Mouse (Mus musculus): ENCODE measurements around the gene Myl7. TPM values are rescaled to one million over a fixed set of nuclear protein-coding genes. Genes with fewer than 3 reads are reported as not detected.
"Not testable (repeated sequence)": the region's sequence is repeated elsewhere in the genome, so short reads cannot be mapped to it uniquely, and the experiment has no call there.

Gene Myl7
- not detected for polyA plus RNA-seq (2017; shearing (Covaris generic))

DNA sequence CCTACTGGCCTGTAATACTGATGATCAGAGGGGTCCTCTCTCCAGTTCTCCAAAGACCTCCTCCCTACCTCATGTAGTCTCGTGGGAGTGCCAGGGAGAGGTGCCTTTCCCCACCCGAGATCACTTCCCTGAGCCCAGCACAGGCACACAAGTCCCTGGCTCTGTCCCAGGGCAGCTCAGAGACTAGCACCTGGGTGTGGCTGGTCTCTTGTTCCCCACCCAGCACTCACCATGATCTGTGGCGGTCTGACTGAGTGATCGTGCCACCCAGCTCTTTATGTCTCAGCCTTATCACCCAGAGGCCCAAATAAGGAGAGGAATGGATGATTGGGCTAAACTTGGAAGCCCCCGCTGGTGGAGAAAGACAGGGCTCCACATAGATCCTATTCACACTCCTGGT is at the start of gene Myl7:
Myl7 (minus strand) TSS at position 252 of the 400 bp plus-strand sequence.
- ATAC-seq: no peak

DNA sequence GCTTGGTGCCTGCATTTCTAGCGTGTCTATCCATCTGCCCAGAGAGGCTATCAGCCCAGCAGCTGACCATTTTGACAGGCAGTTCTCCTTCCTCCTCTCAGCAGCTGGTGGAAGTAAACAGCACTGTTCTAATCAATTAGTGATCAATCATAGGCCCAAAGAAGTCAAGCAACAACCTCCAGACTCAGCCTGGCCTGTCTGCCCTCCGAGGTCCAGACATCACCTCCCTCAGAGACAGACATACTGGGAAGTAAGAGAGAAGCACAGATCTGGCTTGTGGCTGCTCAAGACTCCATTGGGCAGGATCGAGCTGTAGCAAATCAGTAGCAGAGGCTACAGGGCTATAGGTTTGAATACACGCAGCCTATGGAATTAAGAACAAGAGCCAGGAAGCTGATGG is 49.2 kb upstream of the Myl7 start:
- ATAC-seq: no peak

DNA sequence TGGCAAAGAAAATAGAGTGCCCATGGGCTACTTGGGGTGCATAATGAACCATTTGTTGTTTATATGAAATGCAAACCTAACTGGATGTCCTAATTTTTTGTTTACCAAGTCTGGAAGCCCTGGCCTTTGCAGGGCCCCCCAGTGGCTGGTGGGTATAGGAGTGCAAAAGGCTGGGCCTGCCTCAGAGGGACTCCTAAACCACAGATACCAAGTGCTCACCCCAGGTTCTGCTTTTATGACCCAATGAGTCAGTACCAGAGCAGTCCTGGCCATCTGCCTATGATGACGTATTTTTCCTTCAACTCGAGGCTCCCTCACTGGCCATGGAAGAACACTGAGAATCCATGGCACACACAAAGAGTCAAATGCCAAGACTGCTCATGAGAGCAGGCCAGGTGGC is 46.5 kb upstream of the Myl7 start:
- ATAC-seq: no peak

DNA sequence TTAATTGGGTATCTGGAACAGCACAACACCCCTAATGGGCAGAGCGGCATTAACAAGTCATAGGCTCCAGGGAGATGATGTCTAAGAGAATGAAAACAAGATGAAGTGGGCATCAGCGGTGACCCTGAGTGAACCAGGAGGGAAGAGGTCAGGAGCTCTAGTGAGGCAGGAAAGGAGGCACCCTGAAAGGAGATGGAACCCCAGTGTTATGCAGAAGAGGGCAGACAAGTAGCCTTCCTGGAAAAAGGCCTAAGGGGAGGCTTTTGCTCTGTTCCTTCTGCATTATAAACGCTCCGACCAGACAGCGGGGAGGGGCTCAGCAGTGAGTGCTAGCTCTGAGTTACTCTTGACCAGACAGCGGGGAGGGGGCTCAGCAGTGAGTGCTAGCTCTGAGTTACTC is 44.4 kb upstream of the Myl7 start:
- no peak for ATAC-seq

DNA sequence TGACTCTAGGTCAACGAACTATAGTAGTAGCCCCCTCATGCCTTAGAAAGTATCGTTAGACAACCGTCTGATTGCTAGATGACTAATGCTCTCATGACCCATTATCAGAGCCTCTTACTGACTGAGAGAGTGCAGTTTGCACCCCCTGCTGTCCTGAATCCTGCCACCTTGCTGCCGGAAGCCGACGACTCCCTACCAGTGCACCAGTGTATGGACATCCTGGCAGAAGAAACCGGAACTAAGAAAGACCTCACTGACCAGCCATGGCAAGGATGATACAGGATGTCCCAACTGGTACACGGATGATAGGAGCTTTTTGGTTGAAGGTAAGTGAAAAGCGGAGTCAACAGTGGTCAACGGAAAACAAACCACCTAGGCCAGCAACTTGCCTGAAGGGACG is 35.9 kb upstream of the Myl7 start:
- not testable (repeated sequence) for ATAC-seq

DNA sequence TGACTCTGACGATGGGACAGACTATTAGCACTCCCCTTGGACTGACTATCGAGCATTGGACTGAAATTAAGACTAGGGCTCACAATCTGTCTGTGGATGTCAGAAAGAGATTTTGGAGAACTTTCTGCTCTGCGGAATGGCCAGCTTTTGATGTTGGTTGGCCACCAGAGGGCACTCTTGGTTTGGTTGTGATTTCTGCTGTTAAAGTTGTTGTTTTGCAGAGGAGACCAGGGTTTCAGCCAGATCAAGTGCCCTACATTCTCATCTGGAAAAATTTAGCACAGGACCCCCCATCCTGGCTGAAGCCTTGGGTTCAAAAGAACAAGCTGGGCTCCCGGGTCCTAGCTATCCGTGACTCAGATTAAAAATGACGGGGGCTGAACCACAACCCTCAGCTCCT is 33.4 kb upstream of the Myl7 start:
- ATAC-seq: not testable (repeated sequence)

DNA sequence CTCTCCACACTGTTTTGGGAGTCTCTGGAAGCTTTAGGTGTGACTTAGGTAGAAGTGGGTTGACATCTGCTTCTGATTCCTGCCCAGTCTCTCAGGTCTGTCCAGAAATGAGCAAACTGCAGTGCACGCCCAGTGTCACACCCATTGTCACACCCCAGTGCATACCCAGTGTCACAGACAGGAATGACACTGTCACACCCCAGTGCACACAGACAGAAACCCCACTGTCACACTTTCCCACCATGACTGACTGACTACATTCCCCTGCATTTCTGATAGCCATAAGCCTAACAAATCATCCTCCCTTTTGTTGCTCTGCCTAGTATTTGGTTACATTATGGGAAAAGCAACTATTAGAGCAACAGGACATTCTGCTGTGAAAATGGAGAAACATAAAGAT is 32.0 kb upstream of the Myl7 start:
- no peak for ATAC-seq

DNA sequence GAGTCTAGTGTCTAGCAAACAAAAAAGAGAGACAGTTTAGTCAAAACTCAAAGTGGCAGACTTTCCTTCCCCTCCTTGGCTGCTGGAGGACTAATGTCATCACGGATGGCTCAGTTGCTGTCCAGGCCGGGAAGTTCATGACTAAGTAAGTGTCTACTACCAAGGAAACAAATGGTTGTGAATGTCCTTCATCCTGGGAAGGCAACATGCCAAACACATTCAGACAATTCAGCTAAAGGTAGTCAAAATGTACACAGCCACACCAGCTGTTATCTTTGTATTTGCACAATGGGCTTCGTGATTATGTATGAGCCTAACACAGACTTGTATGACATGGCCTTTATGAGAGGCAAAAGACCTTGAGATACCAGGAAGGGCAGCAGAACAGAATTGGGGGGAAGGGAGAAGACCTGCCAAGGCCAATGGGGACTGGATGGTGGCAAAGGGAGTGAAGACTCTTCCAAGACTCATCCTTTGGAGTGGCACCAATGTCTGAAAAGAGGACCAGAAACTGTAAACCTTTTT is 28.2 kb upstream of the Myl7 start:
- no peak for ATAC-seq

DNA sequence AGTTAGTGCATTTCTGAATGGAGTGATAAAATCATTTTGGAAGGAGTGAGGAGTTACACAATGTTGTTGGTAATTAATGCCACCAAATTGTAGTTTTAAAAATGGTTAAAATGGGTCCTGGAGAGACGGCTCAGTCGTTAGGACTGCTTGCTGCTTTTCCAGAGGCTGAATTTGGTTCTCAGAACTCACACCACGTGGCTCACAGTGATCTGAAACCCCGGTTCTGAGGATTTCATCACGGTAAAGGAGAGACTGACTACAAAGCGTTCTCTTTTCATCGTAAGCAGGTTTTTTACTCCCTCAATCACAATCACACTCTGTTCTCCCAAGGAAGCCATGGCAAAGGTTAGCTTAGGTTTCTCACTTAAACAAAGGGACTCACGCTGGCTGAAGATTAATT is 26.1 kb upstream of the Myl7 start:
- no peak for ATAC-seq

DNA sequence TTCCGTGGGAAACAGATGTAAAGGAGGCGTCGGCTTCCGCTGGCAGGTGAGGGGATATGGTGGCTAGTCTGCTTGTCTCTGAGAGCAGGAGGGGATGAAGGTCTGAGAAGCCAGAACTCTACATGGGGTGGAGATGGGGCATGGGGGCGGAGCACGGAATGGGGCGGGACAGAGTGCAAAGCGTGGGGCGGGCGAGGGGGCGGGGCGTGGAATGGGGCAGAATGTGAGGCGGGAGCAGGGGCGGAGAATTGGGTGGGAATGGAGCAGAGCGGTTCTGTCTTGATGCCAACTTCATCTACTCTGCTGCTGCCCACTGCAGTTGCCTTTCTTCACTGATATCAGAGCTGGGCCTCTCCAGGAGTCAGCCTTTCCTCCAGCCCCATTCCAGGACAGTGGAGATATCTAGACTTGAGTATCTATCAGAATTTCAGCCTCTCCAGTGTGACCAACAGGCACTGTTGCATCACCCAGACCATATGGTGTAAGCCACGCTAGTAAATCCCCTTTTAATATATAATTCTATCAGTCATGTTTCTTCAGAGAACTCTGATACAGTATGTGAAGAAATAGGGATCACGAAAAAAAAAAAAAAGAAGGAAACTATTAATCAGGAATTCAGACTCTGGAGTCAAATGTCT is 21.9 kb upstream of the Myl7 start:
- no peak for ATAC-seq

DNA sequence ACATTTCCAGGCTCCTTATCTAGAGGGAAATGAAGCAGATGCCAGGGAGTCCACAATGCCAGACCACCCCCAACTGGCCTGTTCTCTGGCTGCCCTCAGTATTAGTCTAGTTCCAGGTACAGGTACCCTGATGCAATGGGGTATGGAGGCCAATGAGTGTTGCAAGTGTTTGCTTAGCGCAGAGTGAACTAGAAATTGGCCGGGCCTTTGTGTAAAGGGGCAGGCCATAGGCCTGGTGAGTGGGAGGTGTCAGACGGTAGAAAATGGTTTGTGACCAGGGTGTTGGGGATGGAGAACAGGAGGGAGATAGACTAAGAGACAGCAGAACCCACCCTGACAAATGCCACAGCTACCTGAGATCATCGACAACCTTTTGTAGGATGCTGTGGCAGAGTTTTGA is 21.0 kb upstream of the Myl7 start:
- no peak for ATAC-seq

DNA sequence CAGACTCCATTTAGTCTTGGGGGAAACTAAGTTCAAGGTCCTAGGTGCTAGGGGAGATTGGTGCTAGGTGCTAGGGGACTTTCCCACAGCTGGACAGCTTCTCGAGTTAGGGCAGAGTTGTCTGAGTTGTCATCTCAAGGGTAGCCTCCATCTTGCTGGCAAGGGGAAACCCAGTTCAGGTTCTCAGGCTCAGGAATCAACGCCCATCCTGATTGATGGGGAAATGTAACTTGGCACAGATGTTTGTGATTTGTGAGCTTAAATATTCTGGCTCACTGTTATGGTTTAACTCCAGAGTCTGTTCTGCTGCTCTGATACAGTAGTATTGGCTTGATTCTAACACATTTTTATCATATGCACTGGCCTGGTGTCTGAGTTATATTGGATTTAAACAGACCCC is 19.5 kb upstream of the Myl7 start:
- no peak for ATAC-seq

DNA sequence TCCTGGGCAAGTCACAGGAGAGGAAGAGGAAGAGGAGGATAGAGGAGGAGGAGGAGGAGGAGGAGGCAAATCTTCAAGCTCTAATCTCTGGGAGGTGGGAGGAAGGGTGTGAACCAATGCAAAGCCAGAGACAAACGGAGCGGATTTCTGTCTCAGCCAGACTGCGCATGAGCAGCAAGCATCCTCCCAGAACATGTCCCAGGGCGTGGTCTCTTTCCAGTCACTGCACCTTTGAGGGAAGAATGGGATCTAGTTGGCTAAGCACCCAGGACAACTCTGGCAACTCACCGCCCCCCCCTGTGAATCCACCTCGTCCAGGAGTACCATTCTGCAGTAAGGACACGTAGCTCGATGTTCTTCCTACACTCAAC is 17.6 kb upstream of the Myl7 start:
- ATAC-seq: no peak

DNA sequence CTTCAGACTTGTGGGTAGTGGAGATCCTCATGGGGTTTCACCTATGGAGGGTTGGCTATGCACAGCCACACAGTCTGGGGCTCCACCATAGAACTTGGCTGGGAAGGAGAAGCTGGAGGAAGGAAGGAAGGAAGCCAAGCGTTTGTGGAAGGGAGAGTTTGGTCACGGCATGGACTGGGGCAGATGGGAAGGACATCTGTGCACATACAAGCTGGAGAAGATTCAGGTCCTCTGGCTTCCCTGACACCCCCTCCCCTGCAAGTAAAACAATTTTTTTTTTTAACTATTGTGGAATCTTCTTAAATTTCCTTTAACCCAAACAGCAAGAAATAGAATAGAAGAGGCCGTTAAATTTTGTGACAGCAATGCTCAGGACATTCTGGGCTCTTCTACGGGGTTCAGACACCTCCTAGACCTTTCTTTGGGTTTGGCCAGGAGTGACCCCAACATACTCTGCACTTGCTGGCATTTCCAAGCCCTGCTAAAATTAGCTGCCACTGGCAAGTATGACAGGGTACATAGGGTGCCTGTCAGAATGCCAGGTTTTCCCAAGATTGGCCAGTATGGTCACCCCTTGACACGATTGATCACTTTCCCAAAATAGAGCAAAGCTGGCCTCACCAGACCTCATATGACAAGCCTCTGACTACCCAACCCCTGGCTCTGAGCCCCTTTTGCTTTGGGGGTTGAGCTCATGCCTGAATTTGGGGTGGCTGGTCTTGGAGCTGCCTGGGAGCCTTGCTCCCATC is 17.0 kb upstream of the Myl7 start:
- no peak for ATAC-seq

DNA sequence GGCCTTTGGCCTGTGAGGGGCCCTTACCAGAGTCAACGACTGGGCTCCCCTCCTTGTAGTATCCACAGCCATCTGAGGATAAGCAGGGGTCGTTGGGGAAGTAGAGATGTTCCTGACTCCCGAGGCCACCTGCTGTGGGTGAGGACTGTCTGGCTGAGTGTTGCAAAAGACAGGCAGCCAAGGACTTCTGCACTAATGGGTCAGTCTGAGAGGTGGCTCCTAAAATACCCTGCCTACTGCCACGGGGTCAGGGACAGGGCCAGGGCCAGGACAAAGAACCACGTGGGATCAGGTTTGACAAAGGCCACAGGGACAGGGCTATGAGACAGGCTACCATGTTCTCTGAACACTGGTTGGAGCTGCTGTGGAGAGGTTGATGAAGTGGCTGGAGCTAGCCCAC is 16.4 kb upstream of the Myl7 start:
- no peak for ATAC-seq

DNA sequence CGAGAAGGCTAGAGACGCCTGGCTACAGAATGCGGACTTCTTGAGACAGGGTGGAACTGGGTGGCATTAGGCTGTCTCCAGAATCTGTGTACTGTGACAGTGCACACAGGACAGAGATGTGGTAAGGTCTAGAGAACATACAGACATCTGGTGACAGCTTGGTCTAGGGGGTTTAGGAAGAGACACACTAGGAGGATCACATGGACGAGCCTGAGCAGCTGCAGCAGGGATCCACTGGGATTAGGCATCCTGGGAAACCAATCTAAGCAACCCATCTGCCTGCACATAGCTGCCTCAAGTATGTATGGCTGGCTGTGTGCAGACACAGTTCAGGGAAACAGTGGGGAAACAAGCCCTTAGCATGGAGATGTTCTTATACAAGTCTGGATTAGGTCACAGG is 15.4 kb upstream of the Myl7 start:
- ATAC-seq: no peak

DNA sequence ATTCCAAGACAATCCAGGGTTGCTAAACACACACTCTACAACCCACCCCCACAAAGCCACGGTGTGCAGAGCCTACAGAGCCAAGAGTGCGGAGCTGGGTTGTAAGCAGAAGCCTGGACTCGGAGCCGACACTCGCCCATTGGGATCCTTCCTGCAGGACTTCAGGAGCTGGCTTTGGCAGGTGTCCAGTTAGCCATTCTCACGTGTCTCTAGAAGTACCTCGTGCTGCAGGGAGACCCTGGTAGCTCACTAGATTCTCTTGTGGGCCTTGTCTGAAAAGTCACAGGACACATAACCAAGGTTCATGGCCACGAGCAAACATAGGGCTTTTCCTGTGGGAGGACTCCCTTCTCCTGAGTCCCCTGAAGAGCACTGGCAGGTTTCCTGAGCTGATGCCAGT is 14.7 kb upstream of the Myl7 start:
- no peak for ATAC-seq

DNA sequence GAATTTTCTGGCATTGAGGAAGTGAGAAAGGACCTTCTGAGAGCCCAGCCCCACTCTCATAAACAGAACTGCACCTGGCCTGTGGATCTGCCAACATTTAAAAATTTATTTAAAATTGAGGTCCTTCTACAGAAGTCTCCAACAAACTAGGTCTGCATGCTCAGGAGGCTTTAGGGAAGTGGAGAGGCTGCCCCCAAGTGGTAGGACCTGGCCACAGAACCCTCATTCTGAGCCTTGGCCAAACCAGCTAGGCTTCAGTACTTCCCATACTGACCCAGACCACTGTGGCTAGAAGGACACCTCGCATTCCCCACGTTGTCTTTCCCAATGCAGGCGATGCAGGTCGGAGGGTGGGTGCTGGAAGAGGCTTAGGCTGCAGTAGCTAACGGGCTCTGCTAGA is 14.1 kb upstream of the Myl7 start:
- no peak for ATAC-seq

DNA sequence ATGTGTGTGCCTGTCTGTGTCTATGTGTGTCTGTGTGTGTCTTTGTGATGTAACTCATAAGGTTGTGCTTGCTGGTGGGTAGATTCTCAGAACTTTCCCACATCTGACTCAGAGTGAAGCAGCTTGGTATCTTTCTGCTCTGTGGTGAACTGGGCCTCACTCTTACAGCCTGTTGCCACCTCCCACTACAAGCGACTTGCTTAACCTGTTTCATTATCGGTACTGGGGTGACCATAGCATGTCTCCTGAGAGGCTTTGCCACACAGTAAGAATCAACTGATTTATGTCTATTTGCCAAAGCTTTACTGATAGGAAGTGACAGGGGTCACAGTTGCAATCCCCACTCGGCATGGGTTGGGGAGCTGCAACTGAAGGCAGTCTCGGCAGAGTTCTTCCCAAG is 10.1 kb upstream of the Myl7 start:
- no peak for ATAC-seq

DNA sequence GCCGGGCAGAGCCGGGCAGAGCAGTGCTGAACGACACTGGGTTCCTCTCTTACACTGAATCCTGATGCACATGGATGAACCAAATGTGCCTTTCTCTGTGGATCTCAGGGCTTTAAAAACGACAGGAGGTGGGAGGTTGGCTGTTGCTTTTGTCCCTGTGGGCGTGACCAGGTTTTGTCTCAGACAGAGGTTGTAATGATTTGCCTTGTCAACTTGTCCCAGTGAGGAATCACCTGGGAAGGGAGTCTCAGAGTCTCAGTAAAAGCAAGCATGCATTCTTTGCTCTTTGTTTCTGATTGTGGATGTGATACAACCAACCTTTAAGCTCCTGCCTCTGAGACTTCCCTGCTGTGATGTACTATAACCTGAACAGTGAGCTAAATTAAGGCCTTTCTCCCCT is 8.5 kb upstream of the Myl7 start:
- ATAC-seq: no peak

DNA sequence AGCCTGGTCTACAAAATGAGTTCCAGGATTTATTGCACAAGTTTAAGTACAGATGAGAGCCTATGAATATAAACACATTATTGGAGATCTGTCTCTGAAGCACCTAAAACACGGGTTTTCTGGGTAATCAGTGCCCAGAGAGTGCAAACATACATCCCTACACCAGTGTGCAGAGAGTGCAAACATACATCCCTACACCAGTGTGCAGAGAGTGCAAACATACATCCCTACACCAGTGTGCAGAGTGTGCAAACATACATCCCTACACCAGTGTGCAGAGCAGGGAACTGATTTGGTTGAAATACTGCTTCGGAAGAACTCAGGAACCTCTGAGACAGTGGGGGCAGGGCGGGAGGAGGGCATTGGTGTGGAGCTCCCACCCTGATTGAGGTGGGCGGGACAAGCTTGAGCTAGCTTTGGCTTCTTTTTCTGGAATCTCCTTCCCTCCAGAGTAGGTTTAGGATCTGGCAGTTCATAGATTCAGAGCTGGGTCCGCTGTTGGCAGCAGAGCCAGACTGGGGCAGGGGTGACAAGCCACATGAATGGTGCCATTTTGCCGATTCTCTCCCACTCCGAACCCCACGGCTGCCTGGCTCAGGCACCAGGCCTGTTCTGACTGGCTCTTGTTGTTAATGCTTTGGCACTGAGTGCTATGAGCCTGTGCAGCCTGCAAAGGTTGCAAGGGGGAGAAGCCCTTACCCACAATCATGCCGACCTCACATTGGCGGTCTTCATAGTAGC is 7.4 kb upstream of the Myl7 start:
- no peak for ATAC-seq

DNA sequence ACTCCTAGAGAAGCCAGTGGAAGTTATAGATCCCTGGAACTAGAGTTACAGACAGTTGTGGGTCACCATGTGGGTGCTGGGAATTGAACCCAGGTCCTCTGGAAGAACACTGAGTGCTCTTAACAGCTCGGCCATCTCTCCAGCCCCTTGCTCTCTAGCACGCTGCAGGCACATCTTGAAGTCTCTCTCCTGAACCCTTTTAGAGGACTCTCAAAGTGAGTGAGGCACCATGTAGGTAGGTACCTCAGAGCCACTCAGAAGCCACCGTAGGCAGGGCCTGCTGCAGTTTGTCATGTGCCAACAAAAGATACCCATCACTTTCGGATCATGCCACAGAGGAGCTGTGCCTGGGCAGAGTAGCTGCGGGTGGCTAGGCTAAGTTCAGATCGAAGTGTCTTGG is 6.3 kb upstream of the Myl7 start:
- ATAC-seq: no peak

DNA sequence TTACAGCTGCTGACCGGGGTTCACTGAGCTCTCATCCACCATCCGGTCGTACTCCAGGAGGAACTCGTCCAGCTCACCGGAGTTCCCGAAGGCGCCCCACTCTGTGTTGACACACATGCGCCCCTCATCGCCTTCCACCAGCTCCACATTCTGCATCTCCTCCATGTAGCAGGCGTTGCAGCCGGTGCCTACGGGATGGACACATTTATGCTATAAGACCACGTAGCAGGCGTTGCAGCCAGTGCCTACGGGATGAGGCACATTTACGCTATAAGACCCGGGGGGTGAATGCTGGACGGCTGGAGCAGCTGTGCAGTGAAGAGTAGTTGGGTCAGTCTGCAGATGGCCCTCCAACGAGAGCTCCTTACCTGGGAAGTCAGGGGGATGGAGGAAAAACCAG is 5.8 kb upstream of the Myl7 start:
- ATAC-seq: no peak

DNA sequence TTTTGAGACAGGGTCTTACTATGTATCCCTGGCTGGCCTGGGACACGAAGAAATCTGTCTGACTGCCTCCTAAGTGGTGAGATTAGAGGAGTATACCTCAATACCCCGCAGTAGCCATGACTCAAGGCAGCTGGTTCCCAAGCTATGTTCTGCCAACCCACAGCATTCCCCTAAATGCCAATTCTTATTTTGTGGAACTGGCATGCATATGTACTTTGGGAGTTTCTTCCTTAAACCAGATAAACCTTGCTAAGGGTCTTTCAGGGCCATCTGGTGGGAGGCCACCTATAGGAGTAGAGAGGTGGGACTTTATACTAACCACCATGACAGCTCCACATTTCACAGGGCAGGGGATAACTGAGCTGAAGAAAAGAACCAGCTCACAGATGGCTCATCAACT is 5.3 kb upstream of the Myl7 start:
- no peak for ATAC-seq
